ENCODE assay signal across 8 mouse cellular contexts in genomic region chr15:88750677-88751563, GRCm38 (mm10). TPM values are rescaled to one million over a fixed set of nuclear protein-coding genes. Genes with fewer than 3 reads are reported as not detected.
DNase-seq lines count a peak whose midpoint lies in the region; ATAC-seq lines count a peak whose summit lies in the region.

No protein-coding gene starts in this region.

- DNase-seq in ES-CJ7 (ENCODE audit: low read depth, low spot score): peak; percentile 100
- DNase-seq in cerebellum, adult 11 months: peak; percentile 100
- peak; percentile 99 for DNase-seq in forebrain, embryonic 14.5 days (ENCODE audit: low spot score)
- DNase-seq in heart, postnatal 14 days: peak; percentile 97 to 98
- DNase-seq in layer of hippocampus, adult 11-12 months (ENCODE audit: low spot score): peak; percentile 99
- DNase-seq in lung, adult 18-20 months: peak; percentile 99 to 100
- DNase-seq in testis, postnatal 14 days (ENCODE audit: low spot score): peak; percentile 99

- H3K4me1 ChIP-seq in forebrain, embryonic 14.5 days (ENCODE audit: control insufficient read depth, insufficient read depth, low read length): peaks cover 13% of the 10 kb centered on the region
- H3K4me1 ChIP-seq in neural tube, embryonic 15.5 days: peaks cover 29% of the 10 kb centered on the region

- peak overlapping the region; percentile 83 for H3K4me2 ChIP-seq in forebrain, embryonic 14.5 days (ENCODE audit: low read length)
- peak overlapping the region; percentile 97 for H3K4me2 ChIP-seq in neural tube, embryonic 15.5 days

- ATAC-seq in forebrain, embryonic 14.5 days: peak; percentile 97
- ATAC-seq in neural tube, embryonic 15.5 days (ENCODE audit: low FRiP score): peak; percentile 97

- no peaks in the 10 kb centered on the region for H3K27me3 ChIP-seq in forebrain, embryonic 14.5 days (replicated peaks; ENCODE audit: control insufficient read depth, insufficient read depth, low read length)
- no peaks in the 10 kb centered on the region for H3K27me3 ChIP-seq in neural tube, embryonic 15.5 days (replicated peaks)

- peak overlapping the region; percentile 71 for H3K9ac ChIP-seq in forebrain, embryonic 14.5 days (ENCODE audit: low read length)
- H3K9ac ChIP-seq in neural tube, embryonic 15.5 days (replicated peaks): peak overlapping the region; percentile 76

- peak overlapping the region; percentile 76 for H3K27ac ChIP-seq in forebrain, embryonic 14.5 days (ENCODE audit: low read depth, low read length)
- peak overlapping the region; percentile 91 for H3K27ac ChIP-seq in neural tube, embryonic 15.5 days (replicated peaks)

- 7% methylated on average over 54 of the region's 54 CpGs for WGBS in forebrain, embryonic 14.5 days
- 7% methylated on average over 54 of the region's 54 CpGs for WGBS in neural tube, embryonic 15.5 days

- intact Hi-C loops in heart, postnatal 14 days (cut with DNase I): loop anchor here (2.0 kb wide), 1 partner anchor 16 kb away; the partner anchor contains the start of gene Brd1

- H3K4me3 ChIP-seq in forebrain, embryonic 14.5 days (ENCODE audit: low read depth, low read length): peak overlapping the region; percentile 92
- peak overlapping the region; percentile 78 for H3K4me3 ChIP-seq in neural tube, embryonic 15.5 days (replicated peaks)

- no peaks in the 10 kb centered on the region for H3K9me3 ChIP-seq in forebrain, embryonic 14.5 days (replicated peaks; ENCODE audit: control insufficient read depth, low read length)
- no peaks in the 10 kb centered on the region for H3K9me3 ChIP-seq in neural tube, embryonic 15.5 days (replicated peaks)

- peaks cover 10% of the 10 kb centered on the region for H3K36me3 ChIP-seq in forebrain, embryonic 14.5 days (ENCODE audit: control insufficient read depth, insufficient read depth, low read length)
- H3K36me3 ChIP-seq in neural tube, embryonic 15.5 days: 0 out of 2 replicates have a peak, but pooled peaks cover 3% of the 10 kb centered on the region

RNA-seq across cellular contexts. Expression of gene Zbed4, which starts 0.5 kb away (rescaled TPM):
- polyA plus RNA-seq in forebrain, embryonic 14.5 days (2014; fragmentation: Nextera tagmentation; extraction: Ambion mirVana): 25.0 TPM in 2 replicates
- 10 to 100 TPM in 1 of 2 experiments, 1 to 10 TPM in 1; 8.9 to 12.4 TPM for total RNA-seq in heart, postnatal 14 days (2021)
- 12.0 and 14.9 TPM in 2 replicates for polyA plus RNA-seq in neural tube, embryonic 15.5 days (2015; fragmentation: Nextera tagmentation; extraction: Ambion mirVana)

RNA-seq across cellular contexts. Expression of gene Brd1, which starts 16.9 kb away (rescaled TPM):
- polyA plus RNA-seq in forebrain, embryonic 14.5 days (2014; fragmentation: Nextera tagmentation; extraction: Ambion mirVana): 27.0 and 27.9 TPM in 2 replicates
- 10 to 100 TPM; 35.1 to 35.8 TPM for total RNA-seq in heart, postnatal 14 days (2021)
- polyA plus RNA-seq in neural tube, embryonic 15.5 days (2015; fragmentation: Nextera tagmentation; extraction: Ambion mirVana): 14.2 and 15.1 TPM in 2 replicates

Comparison
In these comparisons a context has a peak if more than half of its experiments do, and no peak if none do; other contexts are left out.
1. Peak in every context shown above with its lines: DNase-seq, ATAC-seq, H3K4me3 ChIP-seq and H3K27ac ChIP-seq.